Mouse (Mus musculus): ENCODE data around the gene Ddx4. TPM values are rescaled to one million over a fixed set of nuclear protein-coding genes. Genes with fewer than 3 reads are reported as not detected.
"Not testable (repeated sequence)": the region's sequence is repeated elsewhere in the genome, so short reads cannot be mapped to it uniquely, and the experiment has no call there.

Gene Ddx4
- polyA plus RNA-seq, 1 experiment from 2014 or later, result 0.41 TPM

- Histone ChIP-seq H3K4me1 (no peaks in the 10 kb centered on the region), H3K9me3 (no peaks in the 10 kb centered on the region), H3K27ac (no peak overlapping the region), H3K9ac (no peak overlapping the region), H3K4me2 (no peak overlapping the region), H3K27me3 (0 out of 2 replicates have a peak, but pooled peaks cover 4% of the 10 kb centered on the region), H3K4me3 (no peak overlapping the region), H3K36me3 (no peaks in the 10 kb centered on the region)
- ATAC-seq (ENCODE audit: insufficient number of reproducible peaks, insufficient read depth, low FRiP score, low TSS enrichment, low read depth), result no peak
Measured at GRCm38 (mm10) chr13:112625566-112625965, 26.7 kb downstream of the Ddx4 start.

DNA sequence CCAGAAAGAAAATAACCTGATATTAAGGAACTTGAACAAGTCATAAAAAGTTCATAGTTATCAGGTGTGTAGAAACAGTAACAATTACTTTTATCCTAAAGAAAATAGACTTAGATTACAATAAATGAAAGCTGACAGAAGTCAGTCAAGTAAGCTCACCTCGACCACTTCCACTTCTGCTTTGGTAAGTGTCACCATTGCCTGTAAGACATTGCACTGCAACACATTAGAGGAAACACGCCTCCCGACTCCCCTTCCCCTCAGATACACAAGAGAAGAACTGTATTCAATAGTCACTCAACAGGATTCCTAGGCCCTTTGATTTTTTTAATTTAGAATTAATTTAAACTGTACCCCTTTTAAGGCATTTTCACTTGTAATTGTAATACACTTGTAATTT is 27.7 kb downstream of the Ddx4 start:
- ATAC-seq (ENCODE audit: insufficient number of reproducible peaks, insufficient read depth, low FRiP score, low TSS enrichment, low read depth), result no peak
- Histone ChIP-seq H3K27ac (no peak overlapping the region), H3K27me3 (0 out of 2 replicates have a peak, but pooled peaks cover 4% of the 10 kb centered on the region), H3K36me3 (no peaks in the 10 kb centered on the region), H3K9me3 (no peaks in the 10 kb centered on the region), H3K4me1 (no peaks in the 10 kb centered on the region), H3K9ac (no peak overlapping the region), H3K4me3 (no peak overlapping the region), H3K4me2 (no peak overlapping the region)
- WGBS, result 76% methylated on average over 3 of the region's 3 CpGs

DNA sequence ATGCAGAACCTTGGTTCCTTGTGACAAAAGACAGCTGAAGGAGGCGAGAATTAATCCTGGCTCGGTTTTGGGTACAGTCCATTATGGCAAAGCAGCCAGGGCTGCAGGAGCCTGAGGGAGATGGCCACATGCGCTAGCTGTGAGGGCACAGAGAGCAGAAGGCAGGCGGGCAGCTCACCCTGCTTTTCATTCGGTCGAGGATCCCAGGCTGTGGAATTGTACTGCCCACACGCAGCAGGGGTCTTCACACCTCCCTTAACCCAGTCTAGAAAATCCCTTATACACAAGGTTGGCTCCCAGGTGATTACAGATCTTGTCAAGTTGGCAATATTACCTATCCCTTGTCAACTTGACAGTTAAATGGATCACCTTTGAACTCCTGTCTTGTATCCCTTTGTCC is 28.6 kb downstream of the Ddx4 start:
- Histone ChIP-seq H3K9ac (no peak overlapping the region), H3K4me3 (no peak overlapping the region), H3K4me1 (no peaks in the 10 kb centered on the region), H3K27ac (no peak overlapping the region), H3K9me3 (no peaks in the 10 kb centered on the region), H3K27me3 (0 out of 2 replicates have a peak, but pooled peaks cover 4% of the 10 kb centered on the region), H3K4me2 (no peak overlapping the region), H3K36me3 (no peaks in the 10 kb centered on the region)
- no peak for ATAC-seq (ENCODE audit: insufficient number of reproducible peaks, insufficient read depth, low FRiP score, low TSS enrichment, low read depth)
- 68% methylated on average over 7 of the region's 7 CpGs for WGBS

DNA sequence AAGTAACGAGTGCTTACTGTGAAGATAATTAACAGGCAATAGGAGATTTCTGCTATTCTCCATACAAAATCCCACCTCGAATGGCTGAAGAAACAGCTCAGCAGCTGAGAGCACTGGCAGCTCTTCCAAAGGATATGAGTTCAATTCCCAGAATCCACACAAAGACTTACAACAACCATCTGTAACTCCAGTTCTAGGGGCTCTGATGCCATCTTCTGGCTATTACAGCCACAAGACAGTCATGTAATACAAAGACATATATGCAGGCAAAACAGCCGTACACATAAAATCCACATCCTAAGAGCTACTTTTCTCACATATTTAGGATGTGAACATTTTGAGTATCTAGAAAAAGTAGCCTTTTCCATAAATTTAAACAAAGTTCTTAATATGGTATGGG is 30.7 kb downstream of the Ddx4 start:
- H3K9me3 ChIP-seq, result no peaks in the 10 kb centered on the region
- H3K27ac ChIP-seq, result no peak overlapping the region
- no peak overlapping the region for H3K9ac ChIP-seq
- no peak for ATAC-seq (ENCODE audit: insufficient number of reproducible peaks, insufficient read depth, low FRiP score, low TSS enrichment, low read depth)
- no peaks in the 10 kb centered on the region for H3K36me3 ChIP-seq
- H3K4me3 ChIP-seq, result no peak overlapping the region
- H3K27me3 ChIP-seq, result 0 out of 2 replicates have a peak, but pooled peaks cover 4% of the 10 kb centered on the region
- H3K4me2 ChIP-seq, result no peak overlapping the region
- no peaks in the 10 kb centered on the region for H3K4me1 ChIP-seq
- 78% methylated on average over 3 of the region's 3 CpGs for WGBS

- Histone ChIP-seq H3K4me2 (no peak overlapping the region), H3K9me3 (no peaks in the 10 kb centered on the region), H3K36me3 (no peaks in the 10 kb centered on the region), H3K27ac (no peak overlapping the region), H3K4me1 (no peaks in the 10 kb centered on the region), H3K4me3 (no peak overlapping the region), H3K27me3 (no peaks in the 10 kb centered on the region), H3K9ac (no peak overlapping the region)
- 82% methylated on average over 3 of the region's 3 CpGs for WGBS
- ATAC-seq (ENCODE audit: insufficient number of reproducible peaks, insufficient read depth, low FRiP score, low TSS enrichment, low read depth), result no peak
Measured at GRCm38 (mm10) chr13:112608606-112609005, 43.7 kb downstream of the Ddx4 start.

- H3K4me1 ChIP-seq, result no peaks in the 10 kb centered on the region
- H3K27ac ChIP-seq, result no peak overlapping the region
- no peak overlapping the region for H3K4me2 ChIP-seq
- H3K9me3 ChIP-seq, result no peaks in the 10 kb centered on the region
- 50% methylated on average over 4 of the region's 4 CpGs for whole genome bisulfite sequencing
- H3K4me3 ChIP-seq, result no peak overlapping the region
- no peak overlapping the region for H3K9ac ChIP-seq
- H3K36me3 ChIP-seq, result no peaks in the 10 kb centered on the region
- ATAC-seq (ENCODE audit: insufficient number of reproducible peaks, insufficient read depth, low FRiP score, low TSS enrichment, low read depth), result no peak
- H3K27me3 ChIP-seq, result no peaks in the 10 kb centered on the region
Measured at GRCm38 (mm10) chr13:112604411-112604810, 47.9 kb downstream of the Ddx4 start.

DNA sequence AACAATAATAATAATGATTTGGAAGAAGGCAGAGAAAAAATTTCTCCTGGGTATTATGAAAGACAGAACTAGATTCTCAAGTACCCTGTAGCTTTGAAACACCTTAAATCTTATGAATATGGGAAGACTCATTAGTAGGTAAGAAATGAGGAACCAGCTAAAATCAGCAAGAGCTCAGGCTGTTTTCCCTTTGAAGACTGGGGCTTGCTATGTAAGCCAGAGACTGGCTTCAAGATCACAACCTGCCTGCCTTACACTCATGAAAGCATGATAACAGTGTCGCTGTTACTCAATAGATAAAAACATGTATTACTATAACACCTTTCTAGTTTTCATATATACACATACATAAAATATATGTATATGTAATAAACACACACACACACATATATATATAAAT is 48.4 kb downstream of the Ddx4 start:
- H3K4me1 ChIP-seq, result no peaks in the 10 kb centered on the region
- no peaks in the 10 kb centered on the region for H3K27me3 ChIP-seq
- H3K4me3 ChIP-seq, result no peak overlapping the region
- H3K4me2 ChIP-seq, result no peak overlapping the region
- H3K9me3 ChIP-seq, result no peaks in the 10 kb centered on the region
- ATAC-seq (ENCODE audit: insufficient number of reproducible peaks, insufficient read depth, low FRiP score, low TSS enrichment, low read depth), result no peak
- no peak overlapping the region for H3K9ac ChIP-seq
- H3K36me3 ChIP-seq, result no peaks in the 10 kb centered on the region
- no peak overlapping the region for H3K27ac ChIP-seq
- WGBS, result 90% methylated on average over 1 of the region's 1 CpGs

- Histone ChIP-seq H3K36me3 (no peaks in the 10 kb centered on the region), H3K9me3 (no peaks in the 10 kb centered on the region), H3K27me3 (no peaks in the 10 kb centered on the region), H3K4me1 (no peaks in the 10 kb centered on the region), H3K9ac (no peak overlapping the region), H3K27ac (no peak overlapping the region), H3K4me3 (no peak overlapping the region), H3K4me2 (no peak overlapping the region)
- ATAC-seq (ENCODE audit: insufficient number of reproducible peaks, insufficient read depth, low FRiP score, low TSS enrichment, low read depth), result no peak
- 64% methylated on average over 2 of the region's 2 CpGs for WGBS
Measured at GRCm38 (mm10) chr13:112602607-112603006, 49.7 kb downstream of the Ddx4 start.

DNA sequence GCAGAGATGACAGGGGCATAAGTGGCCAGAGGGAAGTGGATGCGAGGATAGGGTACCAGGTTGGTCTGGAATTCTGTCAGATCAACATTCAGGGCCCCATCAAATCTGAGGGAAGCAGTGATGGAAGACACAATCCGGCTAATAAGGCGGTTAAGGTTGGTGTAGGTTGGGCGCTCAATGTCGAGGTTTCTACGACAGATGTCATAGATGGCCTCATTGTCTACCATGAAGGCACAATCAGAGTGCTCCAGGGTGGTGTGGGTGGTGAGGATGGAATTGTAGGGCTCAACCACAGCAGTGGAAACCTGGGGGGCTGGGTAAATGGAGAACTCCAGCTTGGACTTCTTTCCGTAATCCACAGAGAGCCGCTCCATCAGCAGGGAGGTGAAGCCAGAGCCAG is 58.0 kb downstream of the Ddx4 start, which contains the start of gene Il31ra:
Il31ra (minus strand) TSS at position 101 of the 400 bp plus-strand sequence.
- not testable (repeated sequence) for H3K4me3 ChIP-seq; H3K4me1 ChIP-seq; H3K9ac ChIP-seq; ATAC-seq (ENCODE audit: insufficient number of reproducible peaks, insufficient read depth, low FRiP score, low TSS enrichment, low read depth); H3K4me2 ChIP-seq; H3K9me3 ChIP-seq; H3K27ac ChIP-seq; H3K36me3 ChIP-seq; H3K27me3 ChIP-seq
- WGBS, result 94% methylated on average over 4 of the region's 8 CpGs

DNA sequence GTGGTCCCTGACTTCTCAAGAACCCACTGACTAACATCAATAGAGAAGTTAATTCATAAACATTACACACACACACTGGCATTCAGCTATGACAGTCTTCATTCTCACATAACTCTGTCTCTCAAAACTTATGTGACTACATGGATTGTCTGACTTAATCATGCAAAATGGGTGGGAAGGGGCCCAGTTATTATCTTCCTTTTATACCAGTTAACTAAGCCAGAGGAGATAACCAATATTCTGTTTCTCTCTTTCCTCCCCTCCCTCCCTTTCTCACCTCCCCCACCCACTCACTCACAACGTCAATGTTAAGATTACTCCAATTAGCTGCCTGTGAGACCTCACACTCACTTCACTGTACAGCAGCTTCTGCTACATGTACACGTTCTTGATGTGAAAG is 62.0 kb downstream of the Ddx4 start:
- no peak overlapping the region for H3K4me2 ChIP-seq
- H3K9ac ChIP-seq, result no peak overlapping the region
- H3K4me3 ChIP-seq, result no peak overlapping the region
- WGBS, result 50% methylated on average over 2 of the region's 2 CpGs
- no peaks in the 10 kb centered on the region for H3K36me3 ChIP-seq
- ATAC-seq (ENCODE audit: insufficient number of reproducible peaks, insufficient read depth, low FRiP score, low TSS enrichment, low read depth), result no peak
- no peaks in the 10 kb centered on the region for H3K9me3 ChIP-seq
- no peaks in the 10 kb centered on the region for H3K4me1 ChIP-seq
- H3K27ac ChIP-seq, result no peak overlapping the region
- H3K27me3 ChIP-seq, result no peaks in the 10 kb centered on the region

DNA sequence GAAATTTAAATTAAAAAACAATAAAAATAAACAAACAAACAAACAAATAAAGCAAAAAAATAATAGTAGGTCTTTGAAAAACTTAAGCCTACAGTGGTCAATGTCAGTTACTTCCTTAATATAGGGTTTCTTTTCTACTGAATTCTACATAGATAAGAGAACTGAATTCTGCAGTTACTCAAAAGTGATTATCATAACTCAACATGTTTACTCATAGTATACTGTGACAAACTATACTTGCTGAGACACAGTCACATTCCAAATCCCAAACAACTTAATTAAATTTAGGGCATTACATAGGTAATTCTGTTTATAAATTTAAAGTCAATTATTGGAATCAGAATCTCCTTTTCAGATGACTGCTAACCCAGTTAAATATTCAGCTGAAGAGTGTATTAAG is 62.6 kb downstream of the Ddx4 start:
- Histone ChIP-seq H3K27me3 (no peaks in the 10 kb centered on the region), H3K36me3 (no peaks in the 10 kb centered on the region)
- ATAC-seq (ENCODE audit: insufficient number of reproducible peaks, insufficient read depth, low FRiP score, low TSS enrichment, low read depth), result no peak

GRCm38 (mm10) chr13:112584556-112585237 is 67.6 kb downstream of the Ddx4 start:
- Histone ChIP-seq H3K4me2 (no peak overlapping the region), H3K36me3 (no peaks in the 10 kb centered on the region), H3K4me1 (peaks cover 11% of the 10 kb centered on the region; the same call in 1 of the 2 replicates), H3K9ac (no peak overlapping the region), H3K4me3 (no peak overlapping the region), H3K27ac (no peak overlapping the region), H3K27me3 (no peaks in the 10 kb centered on the region), H3K9me3 (no peaks in the 10 kb centered on the region)
- 42% methylated on average over 7 of the region's 7 CpGs for WGBS
- no peak for ATAC-seq (ENCODE audit: insufficient number of reproducible peaks, insufficient read depth, low FRiP score, low TSS enrichment, low read depth)

More for the DNA sequence above, 62.6 kb downstream of the Ddx4 start:
- H3K9me3 ChIP-seq, result no peaks in the 10 kb centered on the region
- no peak overlapping the region for H3K4me2 ChIP-seq
- H3K4me3 ChIP-seq, result no peak overlapping the region
- no peaks in the 10 kb centered on the region for H3K4me1 ChIP-seq
- H3K9ac ChIP-seq, result no peak overlapping the region
- no peak overlapping the region for H3K27ac ChIP-seq
